Mouse (Mus musculus): ENCODE data around the gene Gpr4.

Gene Gpr4

DNA sequence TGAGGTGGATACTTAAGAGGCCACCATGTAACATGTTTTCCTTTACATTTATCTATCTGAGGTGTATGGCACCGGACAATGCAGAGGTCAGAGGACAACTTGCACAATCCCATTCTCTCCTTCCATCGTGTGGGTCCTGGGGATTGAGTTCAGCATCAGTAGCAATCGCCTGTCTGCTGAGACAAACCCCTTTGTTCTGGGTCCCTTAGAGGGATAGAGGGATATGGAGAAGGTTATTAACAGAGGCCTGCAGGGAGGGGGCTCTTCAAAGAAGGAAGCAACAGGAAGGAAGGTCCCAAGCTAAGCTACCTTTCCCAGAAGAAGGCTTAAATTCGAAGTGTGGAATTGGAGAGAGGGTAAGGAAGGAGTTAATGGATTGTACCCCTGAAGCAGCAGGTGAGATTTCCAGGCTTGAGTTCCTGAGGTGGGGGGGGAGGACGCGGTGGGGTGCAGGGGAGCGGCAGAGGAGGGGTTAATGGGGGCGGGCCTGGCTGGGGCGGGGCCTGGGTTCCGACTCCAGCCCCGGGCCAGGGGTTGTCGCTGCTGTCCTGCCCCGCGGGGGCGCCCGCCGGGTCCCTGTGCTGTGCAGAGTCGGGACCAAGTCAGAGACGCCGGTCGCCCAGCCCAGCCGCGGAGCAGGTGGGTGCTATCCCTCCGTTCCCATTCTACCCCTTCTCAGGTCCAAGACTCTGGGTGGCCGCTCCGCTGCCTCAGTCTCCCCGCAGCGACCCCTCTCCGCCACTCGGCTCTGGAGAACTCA, at the start of gene Gpr4:
Gene Gpr4 (plus strand): TSS at position 543 of the 760 bp plus-strand sequence.
- in situ Hi-C loops (cut with MboI): no loop called here

DNA sequence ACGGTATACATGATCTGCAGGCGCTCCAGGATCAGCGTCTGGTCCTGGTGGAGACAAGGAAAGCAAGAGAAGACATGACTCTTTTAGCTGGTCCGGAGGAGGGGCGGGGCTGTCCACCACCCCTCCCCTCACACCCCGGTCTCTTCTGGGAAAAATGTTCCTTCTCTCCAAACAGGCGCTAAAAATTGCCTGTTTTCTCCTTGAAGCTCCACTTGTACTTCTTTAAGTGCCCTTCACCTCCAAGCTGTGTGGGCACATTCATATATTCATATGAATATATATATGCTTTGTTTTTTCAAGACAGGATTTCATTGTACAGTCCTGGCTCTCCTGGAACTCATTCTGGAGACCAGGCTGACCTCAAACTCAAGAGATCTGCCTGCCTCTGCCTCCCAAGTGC, 49.4 kb upstream of the Gpr4 start:
- in situ Hi-C loops (cut with MboI): loop anchor here (10.0 kb wide), 1 partner anchor 112 kb away; the partner anchor contains the start of gene Vasp

DNA sequence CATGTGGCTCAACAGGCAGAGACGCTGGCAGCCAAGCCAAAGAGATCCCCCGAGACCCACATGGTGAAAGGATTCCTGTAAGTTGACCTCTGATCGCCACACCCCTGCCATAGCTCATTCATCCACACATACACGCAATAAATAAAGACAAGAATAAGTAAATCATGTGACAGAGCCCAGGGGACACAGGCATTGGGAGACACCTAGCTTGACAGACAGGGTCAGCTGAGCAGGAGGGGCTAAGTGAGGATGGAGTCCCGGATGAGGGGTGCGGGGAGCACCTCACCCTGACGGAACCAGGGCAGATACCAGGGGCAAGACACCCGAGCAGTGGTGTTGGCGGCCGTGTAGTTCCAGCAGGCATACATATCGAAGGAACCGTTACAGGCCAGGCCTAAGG, 48.6 kb upstream of the Gpr4 start:
- in situ Hi-C loops (cut with MboI): loop anchor here (10.0 kb wide), 1 partner anchor 111 kb away; the partner anchor contains the start of gene Vasp

DNA sequence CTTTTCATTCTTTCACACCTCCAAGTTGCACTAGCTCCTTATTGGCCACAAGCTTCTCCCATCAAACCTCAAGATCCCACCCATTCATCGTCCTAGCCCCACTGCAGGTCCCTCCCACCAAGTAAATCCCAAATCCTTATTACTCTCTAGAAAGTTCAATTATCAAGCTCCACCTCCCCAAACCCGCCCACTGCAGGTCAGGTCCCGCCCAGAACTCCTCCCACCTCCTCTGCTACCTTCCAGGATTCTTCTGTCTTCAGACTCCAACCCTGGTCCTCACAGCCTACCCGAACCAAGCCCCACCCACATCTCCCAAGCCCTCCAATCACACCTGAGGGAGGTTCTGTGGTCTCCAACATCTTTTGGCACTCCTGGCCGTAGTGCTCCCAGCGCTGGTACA, 48.1 kb upstream of the Gpr4 start:
- in situ Hi-C loops (cut with MboI): loop anchor here (10.0 kb wide), 1 partner anchor 111 kb away; the partner anchor contains the start of gene Vasp

DNA sequence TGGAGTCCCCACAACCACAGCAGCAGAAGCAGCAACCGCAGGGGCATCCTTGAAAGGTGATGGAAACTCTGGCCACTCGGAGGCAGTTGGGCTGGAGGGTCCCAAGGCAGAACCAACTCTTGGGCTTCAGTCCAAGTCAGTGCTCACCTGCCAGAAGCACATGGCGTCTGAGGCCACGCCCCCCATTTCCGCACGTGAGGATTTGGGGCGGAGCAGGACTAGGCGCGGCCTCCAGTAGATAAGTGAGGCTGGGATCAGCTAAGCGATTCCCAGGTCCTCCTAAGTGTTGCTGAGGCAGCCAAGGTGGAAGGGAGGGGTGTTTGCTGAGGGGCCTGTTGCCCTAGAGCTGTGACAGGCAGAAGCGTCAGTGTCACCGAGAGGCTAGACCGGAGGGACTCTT, 47.4 kb upstream of the Gpr4 start:
- in situ Hi-C loops (cut with MboI): loop anchor here (10.0 kb wide), 1 partner anchor 110 kb away; the partner anchor contains the start of gene Vasp

DNA sequence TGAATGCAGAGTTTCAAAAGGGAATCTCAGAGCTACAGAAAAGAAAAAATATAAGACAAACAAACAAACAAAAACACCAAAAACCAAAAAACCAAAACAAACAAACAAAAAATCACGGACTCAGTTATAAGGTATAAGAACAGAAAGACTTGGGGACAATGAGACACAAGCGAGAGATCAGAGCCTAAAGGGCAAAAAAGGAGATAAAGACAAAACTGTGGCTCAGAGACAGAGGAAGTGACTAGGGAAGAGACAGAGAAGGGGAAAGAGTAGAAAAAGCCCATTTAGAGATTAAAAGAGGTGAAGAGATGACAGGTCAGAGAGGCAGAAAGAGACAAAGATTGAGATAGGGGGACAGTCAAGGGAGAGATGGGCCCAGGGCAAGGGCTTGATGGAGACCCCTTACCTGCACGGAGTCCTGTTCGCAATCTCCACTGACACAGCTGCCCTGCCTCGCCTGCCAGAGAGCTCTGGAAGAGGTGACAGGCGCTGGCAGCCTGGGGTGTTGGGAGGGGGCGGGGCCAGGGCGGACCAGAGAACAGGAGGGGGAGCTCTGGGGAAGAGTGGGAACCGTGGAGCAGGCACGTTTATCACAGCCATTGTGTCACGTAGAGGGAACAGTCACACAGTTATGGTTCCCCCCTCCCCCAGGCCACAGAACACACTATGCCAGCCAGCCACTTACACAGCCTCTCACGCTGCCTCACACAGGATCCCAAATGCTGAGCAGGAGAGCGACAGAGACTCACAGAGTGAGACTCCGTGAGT, 46.5 kb upstream of the Gpr4 start, which contains the start of gene Gipr:
Gene Gipr (minus strand): TSS at position 472 of the 768 bp plus-strand sequence.
- in situ Hi-C loops (cut with MboI): loop anchor here (10.0 kb wide), 1 partner anchor 109 kb away; the partner anchor contains the start of gene Vasp

DNA sequence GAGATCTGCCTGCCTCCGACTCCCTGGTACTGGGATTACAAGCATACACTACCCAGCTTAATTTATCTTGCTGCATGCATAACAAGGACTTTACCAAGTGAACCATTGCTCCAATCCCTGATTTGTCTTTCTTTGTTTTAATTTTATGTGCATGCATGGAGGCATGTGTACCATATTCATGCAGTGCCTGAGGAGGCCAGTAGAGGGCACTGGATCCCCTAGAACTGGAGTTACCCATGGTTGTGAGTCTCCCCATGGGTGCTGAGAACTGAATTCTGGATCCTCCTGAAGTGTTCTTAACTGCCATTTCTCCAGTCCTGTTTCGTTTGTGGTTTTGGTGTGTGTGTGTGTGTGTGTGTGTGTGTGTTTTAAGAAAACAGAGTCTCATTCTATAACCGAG, 45.3 kb upstream of the Gpr4 start:
- in situ Hi-C loops (cut with MboI): loop anchor here (10.0 kb wide), 1 partner anchor 108 kb away; the partner anchor contains the start of gene Vasp

DNA sequence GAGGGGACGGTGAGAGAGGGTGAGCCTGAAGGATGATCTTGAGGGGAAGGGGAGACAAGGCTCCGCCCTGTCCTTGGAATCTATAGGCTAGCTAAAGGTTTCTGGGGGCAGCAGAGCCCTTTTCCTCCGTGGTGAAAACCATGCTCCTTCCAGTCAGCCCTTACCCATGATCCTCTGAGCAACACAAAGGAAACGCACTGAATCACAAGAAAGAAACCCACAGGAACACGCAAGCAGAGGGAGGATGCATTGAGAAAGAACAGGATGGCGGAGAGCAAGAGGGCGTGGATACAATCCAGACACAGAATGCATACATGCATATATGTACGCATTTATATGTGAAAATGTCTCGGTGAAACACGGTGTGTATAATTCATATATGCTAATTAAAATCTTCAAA, 42.8 kb upstream of the Gpr4 start:
- in situ Hi-C loops (cut with MboI): loop anchor here (10.0 kb wide), 1 partner anchor 105 kb away; the partner anchor contains the start of gene Vasp

DNA sequence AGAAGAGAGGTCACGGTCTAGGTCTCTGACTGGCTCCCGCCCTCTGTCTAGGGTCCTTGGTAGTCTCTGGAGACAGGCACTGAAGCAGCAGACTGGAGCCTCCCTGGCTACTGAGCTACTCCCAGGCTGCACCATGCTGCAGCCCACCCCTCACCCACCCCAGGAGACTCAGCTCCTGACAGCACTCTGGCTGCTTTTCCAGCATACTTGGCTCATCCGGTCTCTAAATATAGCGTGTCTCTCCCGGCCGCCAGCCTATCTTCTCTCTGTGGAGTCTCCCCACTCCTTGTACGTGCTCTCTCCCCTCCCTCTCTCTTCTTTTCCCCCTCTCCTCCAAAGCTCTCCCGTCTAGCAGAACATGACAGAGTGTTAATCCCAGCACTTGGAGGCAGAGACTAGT, 42.2 kb upstream of the Gpr4 start:
- in situ Hi-C loops (cut with MboI): no loop called here

DNA sequence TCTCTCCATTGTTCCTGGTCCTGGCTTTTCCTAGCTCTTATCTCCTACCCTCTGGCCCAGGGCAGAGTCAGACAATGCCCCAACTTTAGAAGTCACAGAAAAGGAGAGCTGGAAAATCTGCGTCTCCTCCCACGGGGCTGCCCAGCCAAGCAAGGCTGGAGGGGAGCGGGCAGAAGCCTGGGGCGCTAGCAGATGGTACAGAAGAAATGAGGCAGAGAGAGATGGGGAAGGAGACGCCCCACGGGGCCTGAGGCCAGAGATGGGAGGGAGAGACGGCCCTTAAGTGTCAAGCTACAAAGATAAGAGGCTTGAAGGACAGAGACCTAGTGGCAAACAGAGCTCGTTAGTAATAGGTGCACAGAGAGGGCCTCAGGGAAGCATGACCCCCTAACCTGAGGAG, 40.5 kb upstream of the Gpr4 start:
- in situ Hi-C loops (cut with MboI): no loop called here

DNA sequence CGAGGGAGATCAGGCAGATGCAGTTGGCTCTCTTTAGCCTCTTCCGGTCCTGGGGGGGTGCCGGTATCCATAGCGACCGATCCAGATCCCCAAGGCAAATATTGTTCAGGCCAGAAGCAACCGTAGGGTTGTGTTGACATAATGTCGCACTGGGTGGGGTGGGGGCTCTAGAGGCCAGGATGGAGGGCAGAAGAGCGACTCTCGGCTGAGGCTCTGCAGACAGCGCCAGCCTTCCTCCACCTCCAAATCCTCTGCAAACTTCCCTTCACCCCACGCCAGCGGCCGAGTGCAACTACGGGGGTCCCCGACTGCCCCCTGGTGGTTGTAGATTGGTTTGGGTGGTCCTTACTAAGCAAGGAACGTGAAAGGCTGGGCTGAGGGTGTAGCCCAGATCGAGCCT, 39.5 kb upstream of the Gpr4 start:
- in situ Hi-C loops (cut with MboI): no loop called here

DNA sequence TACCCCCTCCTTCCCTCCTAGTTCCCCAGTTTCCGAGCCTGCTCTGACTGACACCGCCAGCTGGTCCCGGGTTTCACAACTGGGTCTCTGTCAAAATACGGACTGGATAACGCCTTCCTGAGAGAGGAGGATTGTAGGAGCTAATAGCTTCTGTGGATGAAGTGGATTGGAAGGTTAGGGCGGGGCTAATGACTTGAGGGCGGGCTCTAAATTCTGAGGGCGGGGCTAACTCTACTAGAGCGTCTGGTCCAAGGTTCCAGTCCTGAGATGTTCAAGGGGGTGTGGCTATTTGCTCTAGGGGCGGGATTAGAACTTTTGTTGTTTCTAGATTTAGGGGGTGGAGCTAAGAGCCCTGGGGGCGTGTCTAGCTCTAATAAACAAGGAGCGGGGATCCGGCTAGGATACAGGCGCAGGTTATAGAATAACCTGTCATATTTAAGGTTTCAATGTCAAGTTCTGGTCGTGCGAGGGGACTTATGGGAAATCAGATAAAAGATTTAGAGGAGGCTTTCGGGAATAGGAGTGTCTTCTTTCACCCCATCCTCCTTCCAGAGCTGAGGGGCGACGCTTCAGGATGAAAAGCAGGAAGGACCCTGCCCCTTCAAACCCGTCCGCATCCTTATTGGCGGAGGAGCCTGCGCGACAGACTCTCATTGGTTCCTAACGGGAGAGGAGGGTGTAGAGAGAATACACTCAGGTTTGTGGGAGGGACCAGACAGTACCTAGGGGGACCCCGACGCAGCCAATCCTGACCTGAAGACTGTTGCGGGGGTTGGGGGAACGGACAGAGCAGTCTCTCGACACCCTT, 36.4 kb upstream of the Gpr4 start, which contains the start of gene Eml2:
Gene Eml2 (plus strand): TSS at position 714 of the 808 bp plus-strand sequence.
- in situ Hi-C loops (cut with MboI): no loop called here

DNA sequence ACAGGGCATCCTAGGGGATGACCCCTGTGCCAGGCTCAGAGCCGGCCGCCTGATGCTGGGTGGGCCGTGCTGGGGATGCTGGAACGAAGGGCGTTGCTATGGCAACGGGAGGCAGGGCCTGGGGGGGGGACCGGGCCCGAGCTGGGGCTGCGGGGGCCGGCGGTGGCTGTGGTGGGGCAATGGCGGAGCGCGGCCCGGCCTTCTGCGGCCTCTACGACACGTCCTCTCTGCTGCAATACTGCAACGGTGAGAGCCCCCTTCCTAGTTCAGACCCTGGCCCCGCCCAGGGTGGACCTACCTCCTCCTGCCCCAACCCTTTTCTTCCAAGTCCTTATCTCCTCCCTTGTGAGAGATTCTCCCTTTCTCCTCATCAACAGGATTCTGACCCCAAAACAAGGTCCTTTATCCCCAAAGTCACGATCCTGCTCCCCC, 35.8 kb upstream of the Gpr4 start:
- in situ Hi-C loops (cut with MboI): no loop called here

DNA sequence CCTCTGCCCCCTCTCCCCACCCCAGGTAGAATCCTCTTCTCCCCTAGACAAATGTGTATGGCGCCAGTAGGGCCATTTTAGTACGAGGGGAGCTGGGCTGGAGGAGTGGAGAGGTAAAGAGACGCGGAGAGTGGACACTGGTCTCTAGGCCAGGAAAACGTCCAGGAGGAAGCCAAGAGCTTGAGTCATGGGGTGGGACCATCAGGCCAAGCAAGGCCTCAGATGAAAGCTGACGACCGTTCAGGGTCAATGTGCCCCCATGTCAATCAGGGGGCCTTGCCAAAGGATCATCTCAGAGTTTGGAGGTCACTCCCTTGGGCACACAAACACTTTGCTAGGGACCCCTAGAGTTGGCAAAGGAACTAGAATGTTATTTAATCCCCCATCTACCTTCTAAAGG, 35.1 kb upstream of the Gpr4 start:
- in situ Hi-C loops (cut with MboI): no loop called here

DNA sequence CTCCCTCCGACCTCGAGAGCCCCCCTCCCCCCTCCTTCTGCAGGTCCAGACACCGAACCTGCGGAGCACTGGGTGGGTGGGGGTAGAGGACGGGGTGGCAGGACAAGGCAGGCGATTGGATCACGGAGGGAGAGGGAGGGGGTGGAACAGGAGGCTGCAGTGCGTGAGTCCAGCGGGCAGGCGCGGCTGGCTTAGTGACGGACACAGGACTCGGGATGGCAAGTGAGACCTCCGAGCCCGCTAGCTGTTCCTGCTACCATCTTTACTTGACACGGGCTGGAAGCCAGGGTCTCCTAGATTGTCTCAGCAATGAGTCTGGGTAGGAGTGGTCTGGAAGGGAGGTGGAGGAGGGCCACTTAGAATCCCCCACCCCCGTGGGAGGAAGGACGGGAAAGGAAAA, 34.3 kb upstream of the Gpr4 start:
- in situ Hi-C loops (cut with MboI): no loop called here

DNA sequence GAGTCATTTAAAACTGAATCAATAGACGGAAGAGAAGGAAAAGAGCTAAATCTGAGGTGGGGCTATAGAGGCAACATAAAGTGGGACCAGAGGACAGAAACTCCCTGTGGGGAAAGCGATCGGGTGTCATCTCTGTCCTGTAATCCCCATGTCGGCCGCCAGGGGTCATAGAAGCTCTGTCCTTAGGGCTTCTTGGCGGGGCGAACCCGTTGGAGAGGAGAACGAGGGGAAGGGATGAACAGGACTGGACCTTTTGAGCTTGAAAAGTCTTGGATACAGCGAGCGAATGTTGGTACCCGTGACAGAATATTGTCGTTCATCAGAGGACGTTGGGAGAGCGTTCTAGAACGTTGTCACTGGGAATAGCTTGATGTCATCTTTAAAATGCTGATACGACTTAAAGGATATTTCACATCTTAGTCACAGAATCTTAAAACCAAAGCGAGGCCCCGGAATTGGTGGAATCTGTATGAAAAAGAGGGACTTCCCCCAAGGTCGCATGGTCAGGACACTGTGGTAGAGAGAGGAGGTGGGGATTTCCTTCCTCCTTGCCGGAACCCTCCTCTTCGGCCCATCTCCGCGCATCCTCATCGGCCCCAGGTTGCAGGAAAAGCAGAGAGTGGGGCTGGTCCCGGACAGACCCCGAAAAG, 33.8 kb upstream of the Gpr4 start:
- in situ Hi-C loops (cut with MboI): no loop called here

DNA sequence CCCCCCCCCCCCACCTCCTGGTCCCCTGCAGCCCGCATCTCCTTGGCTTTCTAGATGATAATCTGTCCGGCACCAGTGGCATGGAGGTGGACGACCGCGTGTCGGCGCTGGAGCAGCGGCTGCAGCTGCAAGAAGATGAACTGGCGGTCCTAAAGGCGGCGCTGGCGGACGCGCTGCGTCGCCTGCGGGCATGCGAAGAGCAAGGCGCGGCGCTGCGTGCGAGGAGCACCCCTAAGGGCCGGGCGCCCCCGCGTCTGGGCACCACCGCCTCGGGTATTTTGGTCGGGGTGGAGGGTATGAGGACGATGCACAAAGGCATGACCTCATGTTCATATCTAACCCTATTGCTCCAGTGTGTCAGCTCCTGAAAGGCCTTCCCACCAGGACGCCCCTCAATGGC, 33.2 kb upstream of the Gpr4 start:
- in situ Hi-C loops (cut with MboI): no loop called here

DNA sequence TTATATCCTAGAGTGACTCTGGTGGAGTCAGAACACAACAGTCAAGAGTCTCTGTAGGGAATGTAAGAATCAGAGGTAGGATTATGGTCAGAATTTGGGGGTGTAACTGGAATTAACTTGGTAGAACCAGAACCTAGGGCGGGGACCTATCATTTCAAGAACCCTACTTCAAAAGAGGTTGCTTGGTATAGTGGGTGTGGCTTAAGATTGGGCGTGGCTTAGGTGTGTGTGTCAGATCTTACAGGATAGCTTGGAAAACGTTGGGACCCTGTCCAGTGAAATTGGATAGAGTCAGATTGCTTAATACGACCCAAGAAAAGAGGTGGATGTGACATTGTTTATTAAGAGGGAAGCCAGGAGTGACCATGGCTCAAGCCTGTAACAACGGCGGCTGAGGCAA, 32.4 kb upstream of the Gpr4 start:
- in situ Hi-C loops (cut with MboI): loop anchor here (5.0 kb wide), 1 partner anchor 42 kb away; no protein-coding TSS in a partner anchor

DNA sequence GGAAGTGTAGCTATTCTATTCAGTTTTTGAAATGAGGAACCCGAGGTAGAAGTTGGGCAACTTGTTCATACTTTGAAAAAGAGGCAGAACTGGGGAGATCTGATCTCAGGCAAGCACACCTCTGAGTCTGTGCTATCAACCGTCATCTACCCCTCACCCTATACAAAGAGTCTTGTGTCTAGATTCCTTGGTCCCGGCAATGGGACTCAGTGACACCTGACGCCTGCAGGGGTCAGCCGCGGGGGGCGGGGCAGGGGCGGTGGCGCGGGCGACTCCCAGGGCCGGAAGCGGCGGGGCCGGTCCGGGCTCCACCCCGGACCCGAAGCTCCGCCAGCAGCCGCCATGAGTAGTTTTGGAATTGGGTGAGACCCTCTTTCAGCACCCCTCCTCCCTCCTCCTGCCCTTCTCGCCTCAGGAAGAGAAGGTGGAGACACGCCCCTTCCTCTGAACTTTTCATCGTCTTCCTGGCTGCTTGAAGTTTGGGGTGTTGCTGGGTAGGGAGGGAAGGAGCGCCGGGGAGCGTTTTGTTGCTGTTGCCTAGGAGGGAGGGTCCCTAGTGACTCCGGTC, 31.4 kb upstream of the Gpr4 start:
- in situ Hi-C loops (cut with MboI): loop anchor here (5.0 kb wide), 1 partner anchor 41 kb away; no protein-coding TSS in a partner anchor

DNA sequence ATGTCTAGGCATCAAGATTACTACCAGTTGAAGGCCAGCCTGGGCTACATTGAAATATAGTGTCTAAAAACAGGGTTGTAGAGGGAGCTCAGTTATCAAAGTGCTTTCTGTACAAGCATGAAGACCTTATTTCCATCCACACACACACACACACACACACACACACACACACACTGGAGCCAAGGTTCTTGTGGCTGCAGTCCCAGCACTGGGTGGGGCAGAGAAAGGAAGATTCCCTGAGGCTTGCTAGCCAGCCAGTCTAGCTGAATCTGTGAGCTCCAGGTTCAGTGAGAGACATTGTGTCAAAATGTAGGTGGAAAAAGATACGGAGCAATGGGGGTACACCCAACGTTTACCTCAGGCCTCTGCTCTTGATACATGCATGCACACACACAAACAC, 28.1 kb upstream of the Gpr4 start:
- in situ Hi-C loops (cut with MboI): loop anchor here (5.0 kb wide), 1 partner anchor 38 kb away; no protein-coding TSS in a partner anchor

DNA sequence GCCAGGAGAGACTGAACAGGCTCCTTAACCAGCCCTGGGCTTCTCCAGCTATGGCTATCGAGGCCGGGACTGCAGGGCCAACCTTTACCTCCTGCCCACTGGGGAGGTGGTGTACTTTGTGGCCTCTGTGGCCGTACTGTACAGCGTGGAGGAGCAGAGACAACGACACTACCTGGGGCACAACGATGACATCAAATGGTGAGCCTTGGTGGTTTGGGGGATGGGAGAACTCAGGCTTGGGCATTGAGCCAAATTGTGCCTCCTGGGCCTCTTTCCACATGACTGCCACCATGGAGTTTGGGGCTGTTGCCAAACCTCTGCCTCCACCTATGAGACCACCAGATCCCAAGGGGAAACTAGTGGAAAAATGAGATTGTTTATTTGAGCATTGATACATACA, 27.6 kb upstream of the Gpr4 start:
- in situ Hi-C loops (cut with MboI): loop anchor here (5.0 kb wide), 1 partner anchor 38 kb away; no protein-coding TSS in a partner anchor
